Mouse (Mus musculus): Measurements from ENCODE around the gene Lrrc4c. TPM values are rescaled to one million over a fixed set of nuclear protein-coding genes. Genes with fewer than 3 reads are reported as not detected.

The Lrrc4c gene
- polyA plus RNA-seq, 1 experiment, result 0.25 TPM

DNA sequence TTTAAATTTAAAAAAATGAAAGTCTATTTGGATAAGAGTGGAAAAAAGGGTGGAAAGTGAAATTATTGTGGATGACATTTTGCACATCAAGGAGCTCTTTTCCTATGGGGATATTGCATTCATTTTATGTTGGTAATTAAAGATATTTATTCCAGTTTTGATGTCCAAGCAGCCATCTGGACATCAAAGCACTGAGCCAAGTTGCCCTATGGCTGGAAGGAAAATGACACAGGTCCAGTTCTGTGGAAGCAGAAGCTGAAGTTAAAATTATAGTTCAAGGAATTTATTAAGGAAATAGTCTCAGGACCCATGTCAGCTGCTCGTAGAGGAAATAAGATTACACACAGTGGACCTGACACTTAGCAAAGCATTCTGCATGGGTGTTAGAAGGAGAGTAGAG is 187.7 kb downstream of the Lrrc4c start:
- DNase-seq (ENCODE audit: low read depth, low spot score), result no peak
- WGBS, result 67% methylated on average over 1 of the region's 1 CpGs

DNA sequence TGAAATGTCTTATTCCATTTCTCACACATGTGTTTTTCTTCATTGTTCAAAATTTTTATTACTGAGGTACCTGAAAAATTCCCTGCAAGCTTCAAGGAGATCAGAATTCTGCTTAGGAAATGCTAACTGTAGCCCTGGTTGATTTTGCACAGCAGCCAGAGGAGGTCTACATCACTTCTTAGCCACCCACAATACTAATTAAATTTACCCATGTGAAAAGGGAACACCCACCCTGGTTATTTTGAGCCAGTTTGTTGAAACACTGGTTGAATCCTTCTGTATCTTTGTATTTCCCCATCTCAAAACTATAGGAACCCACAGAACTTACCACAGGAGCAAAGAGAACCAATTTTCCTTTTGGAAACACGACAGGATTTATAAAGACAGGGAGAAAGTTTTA is 191.0 kb downstream of the Lrrc4c start:
- no peak for DNase-seq (ENCODE audit: low read depth, low spot score)
- WGBS, result 34% methylated on average over 1 of the region's 1 CpGs

DNA sequence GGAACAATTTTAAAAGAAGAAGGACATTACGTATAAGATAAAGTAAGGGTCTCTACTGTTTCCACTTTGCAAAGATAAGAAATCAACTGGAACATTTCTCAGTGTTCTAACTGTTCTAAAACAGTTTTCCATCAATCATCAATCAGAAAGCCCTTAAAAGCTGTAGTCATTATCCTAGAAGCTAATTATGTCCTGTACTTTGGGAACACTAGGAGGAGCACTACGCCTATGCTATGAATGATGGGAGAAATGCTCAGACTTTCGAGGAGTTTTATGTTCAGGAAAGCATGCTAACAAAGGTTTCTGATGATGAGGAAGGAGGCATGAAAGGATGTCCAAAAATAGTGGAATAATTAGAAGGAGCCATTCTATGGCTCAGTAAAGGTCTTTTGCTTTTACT is 219.5 kb downstream of the Lrrc4c start:
- no peak for DNase-seq (ENCODE audit: low read depth, low spot score)
- WGBS, result 68% methylated on average over 3 of the region's 3 CpGs

DNA sequence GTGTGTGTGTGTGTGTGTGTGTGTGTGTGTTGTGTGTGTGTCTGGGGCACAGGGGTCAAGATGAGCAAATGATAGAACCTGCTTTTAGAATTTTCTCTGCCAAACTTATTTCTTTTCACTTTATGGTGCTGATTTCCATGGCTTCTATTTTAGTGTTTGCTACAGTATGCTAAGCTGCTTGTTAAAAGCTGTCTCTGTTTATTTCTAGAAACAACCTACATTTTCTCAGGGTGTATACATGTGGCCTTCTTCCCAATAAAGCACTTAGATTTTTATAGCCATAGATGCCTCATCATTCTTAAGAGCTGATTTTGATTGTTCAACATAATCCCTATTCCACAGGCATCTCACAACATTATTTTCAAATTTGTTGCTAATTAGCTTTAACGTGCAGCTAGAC is 229.2 kb downstream of the Lrrc4c start:
- DNase-seq (ENCODE audit: low read depth, low spot score), result no peak
- WGBS, result 89% methylated on average over 1 of the region's 1 CpGs

DNA sequence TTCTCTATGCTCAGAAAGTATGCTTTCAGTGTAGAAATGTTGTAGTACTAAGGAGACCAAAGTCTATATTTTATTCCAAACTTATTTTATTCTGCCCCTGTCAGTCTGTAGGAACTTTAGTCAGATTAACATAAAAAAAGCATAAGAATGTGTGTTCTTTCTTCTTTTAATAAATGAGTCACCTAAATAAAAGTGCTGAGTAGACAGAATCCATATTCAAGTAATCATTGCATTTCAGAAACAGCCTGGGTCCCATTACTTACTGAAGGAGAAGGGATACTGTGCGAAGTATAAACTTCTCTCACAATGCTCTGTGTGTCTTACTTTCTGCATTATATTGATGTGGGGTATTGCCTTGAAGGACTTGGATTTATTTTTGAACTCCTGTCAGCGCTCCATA is 255.8 kb downstream of the Lrrc4c start:
- no peak for DNase-seq (ENCODE audit: low read depth, low spot score)
- 91% methylated on average over 2 of the region's 2 CpGs for WGBS

DNA sequence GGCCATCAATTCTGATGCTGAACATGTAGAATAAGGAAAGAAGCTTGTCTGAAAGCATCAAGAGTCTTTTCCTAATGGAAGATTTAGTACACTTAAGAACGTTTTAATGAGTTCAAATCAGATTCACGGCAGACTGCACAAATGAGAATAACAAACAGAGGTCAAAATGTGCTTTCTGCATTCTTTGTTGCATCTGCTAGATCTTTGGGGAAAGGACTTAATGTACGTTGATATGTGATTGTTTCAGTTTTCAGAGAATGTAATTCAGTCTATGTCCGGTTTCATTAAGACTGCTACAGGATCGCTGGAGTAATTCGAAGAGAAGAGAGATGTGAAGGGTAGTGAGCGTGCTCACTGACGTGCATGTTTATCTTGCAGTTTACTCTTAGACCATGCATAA is 259.7 kb downstream of the Lrrc4c start:
- no peak for DNase-seq (ENCODE audit: low read depth, low spot score)
- 82% methylated on average over 8 of the region's 8 CpGs for WGBS

DNA sequence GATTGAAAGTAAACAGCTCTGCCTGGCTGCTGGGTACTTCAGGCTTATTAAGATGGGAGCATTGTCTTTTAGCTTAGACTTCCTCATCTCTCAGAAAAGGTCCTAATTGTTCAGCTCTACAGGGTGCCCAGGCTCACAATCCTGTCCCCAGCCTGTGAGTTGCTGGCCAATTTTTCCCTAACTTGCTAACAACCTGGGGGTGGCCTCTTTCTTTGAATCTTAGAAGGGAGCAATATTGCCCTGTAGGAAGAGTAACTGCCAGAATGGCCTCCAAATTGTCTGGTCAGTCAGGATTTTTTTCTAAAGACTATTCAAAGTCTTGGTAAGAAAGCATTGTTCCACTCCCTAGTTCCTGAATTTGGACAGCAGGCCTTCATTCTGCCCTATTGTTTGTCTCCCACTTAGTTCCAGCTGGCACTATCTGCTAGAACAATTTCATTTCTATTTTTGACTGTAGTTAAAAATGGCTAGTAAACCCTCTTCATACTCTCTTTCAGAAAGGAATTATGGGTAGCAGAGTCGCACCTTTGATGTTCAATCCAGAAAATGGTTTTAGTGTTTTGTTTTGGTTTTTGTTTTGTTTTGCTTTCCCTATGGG is 262.3 kb downstream of the Lrrc4c start:
- 85% methylated on average over 1 of the region's 1 CpGs for WGBS
- no peak for DNase-seq (ENCODE audit: low read depth, low spot score)

DNA sequence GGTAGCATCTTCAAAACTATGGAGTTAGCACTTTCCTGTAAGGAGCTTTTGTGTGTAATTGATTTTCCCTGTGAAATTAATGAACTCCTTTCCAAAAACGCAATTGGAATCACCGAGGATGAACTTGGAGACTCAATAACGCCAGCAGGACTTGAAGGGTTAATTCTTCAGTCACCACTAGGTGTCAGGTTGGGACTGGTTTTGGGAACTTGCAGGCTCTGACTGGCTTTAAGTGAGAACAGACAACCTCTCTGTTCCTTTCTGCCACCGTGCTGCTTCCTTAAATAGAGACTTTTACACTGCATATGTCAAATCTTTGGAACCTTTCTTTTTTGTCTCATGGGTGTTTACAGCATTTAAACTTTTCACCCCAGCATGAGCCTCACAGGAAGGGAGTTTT is 267.7 kb downstream of the Lrrc4c start:
- 12% methylated on average over 4 of the region's 4 CpGs for WGBS
- DNase-seq (ENCODE audit: low read depth, low spot score), result no peak

DNA sequence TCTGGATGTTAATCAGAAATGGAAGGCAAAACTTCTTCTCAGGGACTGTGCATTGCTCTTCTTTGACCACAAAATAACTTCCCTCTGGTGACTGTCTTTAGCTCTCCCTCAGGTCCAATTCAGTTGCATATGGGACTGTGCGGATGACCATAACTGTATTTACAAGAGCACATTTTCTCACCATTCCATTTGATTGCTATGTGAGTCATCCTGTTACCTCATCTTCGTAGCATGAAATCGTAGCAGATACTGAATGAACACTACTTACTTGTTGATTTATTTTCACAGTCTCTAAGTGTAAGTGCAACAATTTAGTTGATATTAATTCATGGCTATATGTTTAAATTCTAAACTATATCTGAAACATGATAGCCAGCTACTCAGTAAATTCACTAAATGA is 286.8 kb downstream of the Lrrc4c start:
- no peak for DNase-seq (ENCODE audit: low read depth, low spot score)
- 84% methylated on average over 3 of the region's 3 CpGs for WGBS

DNA sequence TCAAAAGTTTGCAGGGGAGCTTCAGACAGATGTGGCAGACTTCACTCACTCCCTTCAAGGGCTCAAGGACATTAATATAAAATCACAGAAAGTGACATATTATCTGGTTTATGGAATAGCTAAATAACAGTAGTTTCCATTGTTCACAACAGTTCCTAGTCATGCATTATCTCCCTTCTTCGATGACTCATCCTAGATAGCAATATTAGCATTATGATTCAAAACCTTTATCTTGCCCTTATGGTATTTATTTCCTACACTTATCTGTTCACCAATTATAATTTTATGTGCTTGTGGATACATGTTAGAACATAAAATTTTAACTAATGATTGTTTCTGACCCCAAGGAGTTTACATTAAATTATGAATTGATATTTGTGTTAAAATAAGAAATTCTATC is 296.2 kb downstream of the Lrrc4c start:
- WGBS, result 54% methylated on average over 1 of the region's 1 CpGs

DNA sequence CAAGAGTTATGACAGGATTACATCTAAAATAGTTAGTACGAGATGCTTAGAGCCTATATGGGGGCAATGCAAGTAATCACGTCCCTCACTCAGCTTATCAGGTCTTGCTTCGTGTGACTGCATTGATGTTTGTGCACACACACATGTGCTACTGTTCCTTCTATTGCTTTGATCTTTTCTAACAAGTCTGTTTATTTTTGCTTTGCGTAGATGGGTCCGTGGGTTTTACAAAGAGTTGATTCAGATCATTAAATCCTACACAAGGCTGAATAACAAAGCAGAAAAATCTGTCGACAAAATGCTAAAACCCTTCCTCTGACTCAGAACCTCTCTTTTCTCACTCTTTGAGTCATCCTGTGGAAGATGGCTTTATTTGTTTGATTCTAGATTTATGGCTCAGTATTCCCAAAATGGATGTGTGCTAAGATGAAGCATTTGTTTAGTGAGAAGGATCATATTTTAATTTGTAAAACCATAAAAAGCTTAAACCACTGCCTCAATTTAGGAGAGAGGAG is 300.8 kb downstream of the Lrrc4c start:
- 54% methylated on average over 6 of the region's 6 CpGs for WGBS
- DNase-seq (ENCODE audit: low read depth, low spot score), result no peak

More for the DNA sequence above, 296.2 kb downstream of the Lrrc4c start:
- DNase-seq (ENCODE audit: low read depth, low spot score), result no peak

DNA sequence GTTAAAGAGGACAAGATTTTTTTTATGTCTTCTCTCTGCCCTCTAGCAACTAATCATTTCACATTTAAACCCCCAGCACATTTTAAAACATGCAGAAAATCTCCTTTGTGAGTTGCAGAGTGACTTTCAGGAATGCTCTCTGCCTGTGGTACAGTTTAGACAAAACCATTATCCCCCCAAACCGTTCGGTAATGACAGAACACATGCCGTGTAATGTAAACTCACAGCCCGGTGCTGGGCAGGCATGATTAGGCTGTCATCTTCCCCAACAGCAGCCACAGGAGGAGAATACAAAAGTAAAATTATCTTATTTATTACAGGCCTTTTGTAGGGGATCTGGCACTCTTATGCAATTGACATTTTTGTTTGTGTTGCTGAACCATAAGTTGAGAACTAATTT is 349.1 kb downstream of the Lrrc4c start:
- WGBS, result 67% methylated on average over 4 of the region's 4 CpGs
- no peak for DNase-seq (ENCODE audit: low read depth, low spot score)

DNA sequence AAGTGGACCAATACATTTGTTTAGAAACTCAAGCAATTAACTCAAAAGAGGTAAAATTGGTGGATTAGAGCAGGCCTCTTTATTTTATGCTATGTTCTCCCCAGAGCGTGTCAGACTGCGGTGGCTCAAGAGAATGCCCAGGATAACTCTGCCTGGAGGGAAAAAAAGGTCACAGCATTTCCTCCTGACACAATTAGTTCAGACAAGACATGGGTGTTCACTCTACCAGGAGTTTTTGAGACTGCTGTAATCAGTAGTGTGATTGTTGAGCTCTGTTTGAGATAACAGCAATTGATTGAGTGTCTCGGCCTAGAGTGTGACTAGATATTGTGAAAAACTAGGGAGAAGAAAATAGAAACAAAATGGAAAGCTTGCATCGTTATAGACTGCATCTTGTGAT is 363.8 kb downstream of the Lrrc4c start:
- DNase-seq (ENCODE audit: low read depth, low spot score), result no peak
- 77% methylated on average over 4 of the region's 4 CpGs for WGBS

DNA sequence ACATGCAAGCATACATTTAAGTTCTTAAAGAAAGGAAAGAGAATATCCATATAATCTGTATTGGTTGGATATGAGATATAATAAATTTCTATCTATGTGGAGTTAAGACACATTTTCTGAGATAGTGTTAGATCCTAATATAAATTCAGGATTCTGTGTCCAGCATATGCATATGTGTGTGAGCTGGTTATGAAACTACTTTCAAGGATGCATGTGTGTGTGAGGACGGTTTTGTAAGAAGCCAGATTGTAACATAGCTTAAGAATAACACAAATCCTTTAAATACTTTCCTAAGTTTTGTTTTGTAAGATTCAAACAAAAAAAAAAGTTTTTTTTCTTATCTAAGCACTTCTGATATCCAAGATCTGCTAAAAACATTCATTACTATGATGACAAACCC is 367.4 kb downstream of the Lrrc4c start:
- WGBS, result 58% methylated on average over 1 of the region's 1 CpGs
- no peak for DNase-seq (ENCODE audit: low read depth, low spot score)

DNA sequence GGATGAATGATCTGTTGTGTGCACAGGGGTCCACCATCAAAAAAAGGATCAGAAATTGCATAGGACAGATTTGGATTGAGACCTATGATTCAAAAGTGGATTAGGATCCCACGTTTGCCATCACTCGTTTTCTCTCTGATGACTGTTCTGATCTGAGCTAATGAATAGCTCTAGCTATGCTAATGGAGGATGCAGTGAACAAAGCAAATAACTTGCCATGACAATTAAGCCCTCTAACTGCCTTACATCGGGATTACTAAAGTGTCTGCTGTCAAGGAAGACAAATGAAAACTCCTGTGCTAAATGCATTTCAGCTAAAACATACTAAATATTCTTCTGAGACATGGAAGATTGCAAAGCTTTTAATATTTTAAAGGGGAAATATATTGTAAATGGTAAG is 387.0 kb downstream of the Lrrc4c start:
- WGBS, result 26% methylated on average over 3 of the region's 3 CpGs
- DNase-seq (ENCODE audit: low read depth, low spot score), result no peak

DNA sequence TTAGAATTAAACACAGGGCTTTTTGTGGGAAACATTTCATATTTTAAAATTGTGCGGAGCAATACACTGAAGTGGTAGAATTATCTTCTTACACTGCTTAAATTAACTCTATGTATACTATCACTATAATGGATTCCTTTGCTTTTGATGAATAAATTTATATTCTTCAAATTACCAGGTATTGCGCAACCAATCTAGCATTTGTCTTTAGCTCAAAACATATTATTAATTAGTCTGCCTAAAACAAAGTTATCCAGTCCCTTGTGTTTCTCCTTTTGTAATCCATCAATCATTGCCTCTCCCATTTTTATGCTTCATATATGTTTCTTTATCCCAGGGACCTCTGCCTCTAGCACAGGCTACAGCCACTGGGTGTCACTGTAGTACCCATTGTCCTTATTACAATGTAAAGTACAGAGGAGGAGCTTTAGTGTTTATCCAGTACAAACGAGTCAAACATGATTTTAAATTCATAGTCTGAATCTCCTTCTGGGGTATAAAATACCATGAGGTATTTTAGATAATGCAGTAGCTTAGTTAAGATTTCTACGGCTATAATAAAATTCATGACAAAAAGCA is 389.9 kb downstream of the Lrrc4c start:
- no peak for DNase-seq (ENCODE audit: low read depth, low spot score)
- WGBS, result 62% methylated on average over 4 of the region's 4 CpGs

DNA sequence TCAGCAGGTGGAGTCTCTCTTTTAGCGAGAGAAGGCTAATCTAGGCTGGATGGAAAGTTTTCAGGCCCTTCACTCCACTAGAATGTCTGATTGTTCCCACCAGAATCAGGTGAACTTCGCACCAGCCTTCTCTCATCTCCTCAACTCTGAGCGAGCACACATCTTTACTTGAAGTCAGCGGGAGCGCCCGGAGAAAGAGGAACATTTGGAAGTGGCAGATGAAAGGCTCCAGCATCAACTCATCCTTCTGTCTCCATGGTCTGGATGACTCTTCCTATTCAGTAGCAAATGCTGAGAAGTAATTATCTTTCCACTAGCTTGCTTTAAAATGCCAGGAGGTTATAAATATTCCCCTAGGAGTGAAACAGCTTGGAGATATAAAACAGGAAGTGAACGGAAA is 396.6 kb downstream of the Lrrc4c start:
- WGBS, result 80% methylated on average over 7 of the region's 7 CpGs
- no peak for DNase-seq (ENCODE audit: low read depth, low spot score)

DNA sequence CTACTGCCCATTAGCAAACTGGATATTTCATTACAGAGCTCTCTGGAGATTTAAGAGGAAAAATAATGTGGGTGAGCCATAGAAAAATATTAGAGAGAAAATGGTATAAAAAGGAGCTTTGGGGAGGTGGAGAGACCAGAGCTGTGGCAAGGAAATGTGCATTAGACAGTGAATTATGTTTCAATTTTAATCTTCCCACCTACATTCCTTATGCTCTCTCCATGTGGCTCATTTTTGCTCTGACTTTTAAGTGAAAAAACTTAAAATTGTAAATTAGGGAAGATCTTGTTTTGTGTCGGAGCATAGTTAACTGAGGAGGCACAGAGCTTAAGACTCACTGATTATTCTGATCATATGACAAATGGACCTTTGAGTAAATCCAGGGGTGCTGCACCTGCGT is 399.4 kb downstream of the Lrrc4c start:
- 77% methylated on average over 2 of the region's 2 CpGs for WGBS
- no peak for DNase-seq (ENCODE audit: low read depth, low spot score)

DNA sequence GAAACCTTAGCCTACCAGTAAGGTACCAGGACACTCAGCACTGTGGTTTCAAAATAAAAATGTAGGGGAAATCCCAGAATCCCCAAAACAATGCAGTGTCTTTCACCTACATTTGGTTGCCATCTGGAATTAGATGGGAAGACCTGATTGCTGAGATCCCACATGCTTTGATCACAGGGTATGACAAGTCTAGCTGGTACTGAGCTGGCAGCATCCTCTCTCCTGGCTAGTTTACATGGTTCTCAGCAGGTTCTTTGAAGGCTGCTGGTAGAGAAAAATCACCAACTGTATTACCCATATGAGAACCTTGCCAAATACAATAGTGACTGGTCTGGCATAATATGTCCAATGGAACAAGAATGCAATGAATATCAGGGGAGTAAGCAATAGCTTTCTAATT is 405.4 kb downstream of the Lrrc4c start:
- no peak for DNase-seq (ENCODE audit: low read depth, low spot score)

DNA sequence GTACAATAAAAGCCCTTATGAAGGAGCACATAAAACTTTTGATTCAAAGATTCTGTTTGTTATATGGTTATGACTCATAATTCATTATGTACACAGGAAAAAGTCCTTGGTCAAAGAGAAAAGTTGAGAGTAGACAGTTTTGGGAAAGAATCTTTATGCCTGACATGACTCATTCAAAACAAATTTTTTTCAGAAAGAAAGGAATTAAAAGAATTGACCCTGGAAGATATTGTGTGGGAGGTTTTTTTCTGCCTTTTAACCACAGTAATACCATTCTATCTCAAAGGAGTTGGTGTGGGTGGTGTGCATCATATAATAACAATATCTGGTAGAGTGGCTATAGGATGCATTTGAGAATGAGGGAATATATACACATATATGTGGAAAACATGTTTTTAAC is 418.1 kb downstream of the Lrrc4c start:
- DNase-seq (ENCODE audit: low read depth, low spot score), result no peak

DNA sequence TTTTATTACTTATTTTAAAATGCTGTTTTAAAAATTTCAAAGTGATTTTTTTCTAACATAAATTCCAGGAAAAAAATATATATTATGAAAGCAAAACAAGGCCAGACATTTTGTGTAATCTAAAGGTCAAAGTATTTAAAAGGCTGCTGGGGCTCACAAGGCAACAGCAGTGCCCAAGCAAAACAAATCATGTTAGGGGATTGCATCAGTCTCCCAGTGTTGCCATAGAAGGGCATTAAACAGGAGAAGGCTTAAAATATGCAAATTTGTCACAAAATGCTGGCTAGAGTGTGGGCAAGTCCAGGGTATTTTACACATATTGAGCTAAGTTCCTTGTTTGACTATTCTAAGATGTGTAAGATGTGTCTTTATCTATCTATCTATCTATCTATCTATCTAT is 437.1 kb downstream of the Lrrc4c start:
- DNase-seq (ENCODE audit: low read depth, low spot score), result no peak

DNA sequence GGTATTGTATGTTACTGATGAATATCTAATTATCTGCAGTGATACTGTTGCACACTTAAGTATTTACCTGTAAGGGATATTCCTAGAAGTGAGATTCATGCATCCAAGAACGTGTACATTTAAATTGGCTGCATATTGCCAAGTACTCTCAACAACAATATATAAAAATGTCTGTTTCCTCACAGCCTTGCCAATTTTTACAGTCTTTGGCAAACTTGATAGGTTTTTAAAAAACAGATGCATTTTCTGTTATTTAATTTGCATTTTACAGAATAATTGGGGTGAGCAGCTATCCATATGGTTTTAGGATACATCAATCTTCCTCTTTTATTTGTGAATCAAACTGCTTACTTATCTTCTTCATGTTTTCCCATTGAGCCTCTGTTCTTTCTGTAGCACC is 439.7 kb downstream of the Lrrc4c start:
- 42% methylated on average over 1 of the region's 1 CpGs for WGBS
- DNase-seq (ENCODE audit: low read depth, low spot score), result no peak

Data from large intestine, adult 2 months (tissue).